In genomic region chrX:120670236-120670635, GRCm38 (mm10) we compare ENCODE assay signal across 7 mouse cellular contexts.
DNase-seq lines count a peak whose midpoint lies in the region; TF ChIP-seq lines count a peak whose summit lies in the region.
"Not testable (repeated sequence)": the region's sequence is repeated elsewhere in the genome, so short reads cannot be mapped to it uniquely, and the experiment has no call there.

No protein-coding gene starts in this region.

- TF ChIP-seq CTCF in layer of hippocampus, adult 2 months (conservative IDR thresholded peaks at IDR 0.05): not testable (repeated sequence)

- intact Hi-C loops in left cerebral cortex, postnatal 4 days (cut with DNase I): not testable (repeated sequence)

- peak; percentile 26 for DNase-seq in brain, adult 2 months (ENCODE audit: low read depth, low spot score)
- peak; percentile 65 to 66 for DNase-seq in cerebellum, postnatal 10 days
- peak; percentile 2 for DNase-seq in cerebellum, postnatal 36 days
- DNase-seq in frontal cortex, adult 2 months (ENCODE audit: extremely low spot score in 1 of 2, low spot score in 1 of 2): peak; percentile 0 to 8
- DNase-seq in layer of hippocampus, adult 2 months (ENCODE audit: low spot score in 2 of 2): peak; percentile 13 to 16
- DNase-seq in layer of hippocampus, postnatal 10 days (ENCODE audit: low spot score in 2 of 2): peak; percentile 6 to 11
- DNase-seq in left cerebral cortex, postnatal 4 days: peak; percentile 1

- not testable (repeated sequence) for H3K27ac ChIP-seq in layer of hippocampus, adult 2 months

- not testable (repeated sequence) for H3K4me3 ChIP-seq in layer of hippocampus, adult 2 months

Comparison
In these comparisons a context has a peak if more than half of its experiments do, and no peak if none do; other contexts are left out.
1. DNase-seq: peak in every context shown above with its lines; median percentile 66 in cerebellum, postnatal 10 days; 26 in brain, adult 2 months; 14 in layer of hippocampus, adult 2 months; 8 in layer of hippocampus, postnatal 10 days; 4 in frontal cortex, adult 2 months; 2 in cerebellum, postnatal 36 days; 1 in left cerebral cortex, postnatal 4 days.